Mouse (Mus musculus) CH12.LX (cell line): ENCODE measurements around the gene Luzp2. TPM values are rescaled to one million over a fixed set of nuclear protein-coding genes. Genes with fewer than 3 reads are reported as not detected.

Experiments
- DNase-seq: peaks from one replicate; pipeline ENCODE4 v3.0.0-alpha.2; 2013; ENCODE audit errors: extremely low read depth
- H3K27ac ChIP-seq: 2 replicates; pipeline ENCODE4 v1.5.1; 2012; ENCODE audit warnings: low read depth, mild to moderate bottlenecking, control low read depth, moderate library complexity; ENCODE audit not compliant: insufficient read depth
- H3K27me3 ChIP-seq: replicated peaks from 2 replicates; pipeline ENCODE3; 2012; ENCODE audit warnings: inconsistent platforms
- H3K36me3 ChIP-seq, 2 experiments: replicated peaks in 1 of 2; 2 replicates each; pipeline versions ENCODE3 to v1.6.1; 2012; ENCODE audit warnings: inconsistent platforms in 1 of 2, low read length in 1 of 2, mild to moderate bottlenecking in 1 of 2, mixed read lengths in 1 of 2, moderate library complexity in 1 of 2; ENCODE audit not compliant: control insufficient read depth in 1 of 2, insufficient read depth in 1 of 2
- H3K4me1 ChIP-seq, 2 experiments: 2 replicates each; pipeline ENCODE4 v1.6.1; 2012; ENCODE audit warnings: inconsistent platforms in 1 of 2, moderate library complexity in 1 of 2; ENCODE audit not compliant: insufficient read depth in 2 of 2, control insufficient read depth in 1 of 2
- H3K4me2 ChIP-seq: 2 replicates; pipeline ENCODE4 v1.6.1; 2012; ENCODE audit warnings: low read depth, mild to moderate bottlenecking, control low read depth; ENCODE audit not compliant: poor library complexity, insufficient read depth, severe bottlenecking
- H3K4me3 ChIP-seq, 3 experiments: fragments of 150-350 bp in 1 of 3; sonication (generic) in 1 of 3; replicated peaks in 1 of 3; 2 replicates each; pipeline versions ENCODE3 to v1.5.1; 2011 to 2012; ENCODE audit warnings: low read depth in 2 of 3, low read length in 2 of 3, mild to moderate bottlenecking in 2 of 3, moderate library complexity in 2 of 3, control low read depth in 1 of 3, improper control_type of control experiment in 1 of 3, inconsistent platforms in 1 of 3, mixed read lengths in 1 of 3; ENCODE audit not compliant: poor library complexity in 1 of 3
- H3K79me2 ChIP-seq: replicated peaks from 2 replicates; pipeline ENCODE4 v1.6.1; 2012; ENCODE audit warnings: mild to moderate bottlenecking, moderate library complexity; ENCODE audit not compliant: control insufficient read depth, poor library complexity, insufficient read depth, severe bottlenecking; ENCODE audit errors: extremely low read depth
- H3K9ac ChIP-seq: 2 replicates; pipeline ENCODE4 v1.6.1; 2012; ENCODE audit warnings: low read depth, mild to moderate bottlenecking, control low read depth, moderate library complexity; ENCODE audit not compliant: insufficient read depth
- H3K9me3 ChIP-seq: replicated peaks from 2 replicates; pipeline ENCODE3; 2012; ENCODE audit warnings: low read length, inconsistent platforms, mixed read lengths
- CHD1 ChIP-seq: IDR thresholded peaks from 2 replicates; pipeline ENCODE4 v1.6.1; 2012; ENCODE audit warnings: low read depth, low read length, improper control_type of control experiment, inconsistent platforms
- ELF1 ChIP-seq: IDR thresholded peaks from 2 replicates; pipeline ENCODE4 v1.6.1; 2014; ENCODE audit warnings: low read depth, mild to moderate bottlenecking, inconsistent platforms, low read length, improper control_type of control experiment
- GABPA ChIP-seq: IDR thresholded peaks from 2 replicates; pipeline ENCODE4 v1.6.1; 2012; ENCODE audit warnings: low read depth, low read length, improper control_type of control experiment, inconsistent platforms; ENCODE audit not compliant: insufficient replicate concordance
- IRF4 ChIP-seq: IDR thresholded peaks from 2 replicates; pipeline ENCODE4 v1.6.1; 2014; ENCODE audit warnings: low read depth, mild to moderate bottlenecking, inconsistent platforms, low read length, improper control_type of control experiment
- JUN ChIP-seq: IDR thresholded peaks from 2 replicates; pipeline ENCODE4 v1.6.1; 2011; ENCODE audit warnings: low read depth, mild to moderate bottlenecking, low read length, improper control_type of control experiment, moderate library complexity; ENCODE audit not compliant: insufficient read depth
- JUND ChIP-seq: conservative IDR thresholded peaks from 2 replicates; pipeline ENCODE4 v1.6.1; 2011; ENCODE audit warnings: low read depth, low read length, improper control_type of control experiment
- MAFK ChIP-seq: IDR thresholded peaks from 2 replicates; pipeline ENCODE4 v1.6.1; 2011; ENCODE audit warnings: low read length, improper control_type of control experiment; ENCODE audit not compliant: insufficient replicate concordance
- MAZ ChIP-seq: IDR thresholded peaks from 2 replicates; pipeline ENCODE4 v1.6.1; 2012; ENCODE audit warnings: low read depth, mild to moderate bottlenecking, inconsistent platforms, low read length, improper control_type of control experiment, moderate library complexity
- MYC ChIP-seq: IDR thresholded peaks from 2 replicates; pipeline ENCODE4 v1.6.1; 2011; ENCODE audit warnings: low read depth, mild to moderate bottlenecking, improper control_type of control experiment, low read length
- PAX5 ChIP-seq: IDR thresholded peaks from 2 replicates; pipeline ENCODE4 v1.6.1; 2012; ENCODE audit warnings: low read length, inconsistent platforms, mixed read lengths
- POLR2A ChIP-seq: IDR thresholded peaks from 2 replicates; pipeline ENCODE4 v1.6.1; 2011; ENCODE audit warnings: low read depth, mild to moderate bottlenecking, improper control_type of control experiment, low read length
- RCOR1 ChIP-seq: conservative IDR thresholded peaks from 2 replicates; pipeline ENCODE4 v1.6.1; 2012; ENCODE audit warnings: low read depth, mild to moderate bottlenecking, inconsistent platforms, low read length, improper control_type of control experiment
- UBTF ChIP-seq: IDR thresholded peaks from 2 replicates; pipeline ENCODE4 v1.6.1; 2012; ENCODE audit warnings: low read depth, mild to moderate bottlenecking, inconsistent platforms, low read length, improper control_type of control experiment, moderate library complexity
- USF2 ChIP-seq: conservative IDR thresholded peaks from 2 replicates; pipeline ENCODE4 v1.6.1; 2011; ENCODE audit warnings: low read depth, low read length, improper control_type of control experiment
- ZKSCAN1 ChIP-seq: IDR thresholded peaks from 2 replicates; pipeline ENCODE4 v1.6.1; 2012; ENCODE audit warnings: low read depth, inconsistent platforms, low read length, improper control_type of control experiment, borderline replicate concordance
- ZNF384 ChIP-seq: IDR thresholded peaks from 2 replicates; pipeline ENCODE4 v1.6.1; 2012; ENCODE audit warnings: low read depth, low read length, improper control_type of control experiment, inconsistent platforms
- dilution Hi-C: fragments of 300-500 bp; cut with MboI; formaldehyde crosslinking; loops from 2 replicates; pipeline ENCODE4 v1.14.3; 2020; ENCODE audit warnings: low sequenced_read_pairs; ENCODE audit not compliant: extremely low pct_unique_long_range_greater_than_20kb, extremely low pct_ligation_motif_present
- in situ Hi-C: fragments of 300-500 bp; cut with MboI; formaldehyde crosslinking; loops from 3 replicates; pipeline ENCODE4 v1.14.3; 2019; ENCODE audit warnings: low sequenced_read_pairs, low pct_ligation_motif_present, low pct_unique_long_range_greater_than_20kb, mixed read lengths
- polyA plus RNA-seq: library from polyadenylated mRNA; unstranded; fragments of >175 nt; gene quantifications from 2 replicates; pipeline ENCODE4 v1.2.1, GENCODE M21; 2012; ENCODE audit warnings: low read depth; ENCODE audit not compliant: insufficient read length
- total RNA-seq, 2 experiments: library from RNA; depleted of rRNA; stranded (reverse); fragments of 300-350 nt in 1 of 2; fragments of >200 nt in 1 of 2; gene quantifications; 2 replicates each; pipeline ENCODE4 v1.2.3; 2012 to 2014

The Luzp2 gene
- total and polyA plus RNA-seq, 3 experiments, result not detected

GRCm38 (mm10) chr7:54977372-54977771 lies 142.1 kb downstream of the Luzp2 start:
- H3K36me3 ChIP-seq, result no peaks in the 10 kb centered on the region
- H3K9ac ChIP-seq, result no peak overlapping the region
- no peaks in the 10 kb centered on the region for H3K27me3 ChIP-seq
- no peak overlapping the region for H3K27ac ChIP-seq
- no peak for DNase-seq
- dilution Hi-C loops, result no loop called here
- no peak overlapping the region for H3K4me2 ChIP-seq
- H3K9me3 ChIP-seq, result peaks cover 9% of the 10 kb centered on the region
- H3K4me3 ChIP-seq, result no peak overlapping the region
- in situ Hi-C loops, result no loop called here
- no peaks in the 10 kb centered on the region for H3K4me1 ChIP-seq
- TF ChIP-seq PAX5 (no peak), ZNF384 (no peak), IRF4 (no peak), MYC (no peak), JUN (no peak), UBTF (no peak), CHD1 (no peak), POLR2A (no peak), RCOR1 (no peak), USF2 (no peak), JUND (no peak), MAFK (no peak)
- TF ChIP-seq, all 38 proteins: peak for 0
- H3K79me2 ChIP-seq, result no peaks in the 10 kb centered on the region

- Histone ChIP-seq H3K4me1 (no peaks in the 10 kb centered on the region), H3K4me3 (no peak overlapping the region), H3K4me2 (no peak overlapping the region), H3K27ac (no peak overlapping the region), H3K36me3 (no peaks in the 10 kb centered on the region), H3K9me3 (peaks cover 8% of the 10 kb centered on the region), H3K9ac (no peak overlapping the region), H3K27me3 (no peaks in the 10 kb centered on the region), H3K79me2 (no peaks in the 10 kb centered on the region)
- in situ Hi-C loops, result no loop called here
- no peak for DNase-seq
- no peak for TF ChIP-seq GABPA
- dilution Hi-C loops, result no loop called here
Measured at GRCm38 (mm10) chr7:54980585-54980984, 145.3 kb downstream of the Luzp2 start.

- TF ChIP-seq MAZ (no peak), ELF1 (no peak), ZKSCAN1 (no peak)
- TF ChIP-seq, all 38 proteins: peak for 0
- Histone ChIP-seq H3K9ac (no peak overlapping the region), H3K4me2 (no peak overlapping the region), H3K4me1 (no peaks in the 10 kb centered on the region), H3K9me3 (peaks cover 7% of the 10 kb centered on the region), H3K27me3 (no peaks in the 10 kb centered on the region), H3K4me3 (no peak overlapping the region), H3K27ac (no peak overlapping the region), H3K79me2 (no peaks in the 10 kb centered on the region), H3K36me3 (no peaks in the 10 kb centered on the region)
- no peak for DNase-seq
- in situ Hi-C loops, result no loop called here
- dilution Hi-C loops, result no loop called here
Measured at GRCm38 (mm10) chr7:55000397-55000796, 165.1 kb downstream of the Luzp2 start.
